Mouse (Mus musculus): ENCODE data around the gene Pde10a.
"Not testable (repeated sequence)": the region's sequence is repeated elsewhere in the genome, so short reads cannot be mapped to it uniquely, and the experiment has no call there.

Gene Pde10a

GRCm38 (mm10) chr17:8642356-8642755, 117.2 kb downstream of the Pde10a start:
- in situ Hi-C loops (cut with MboI, MseI) = no loop called here

- in situ Hi-C loops (cut with MboI, MseI) = no loop called here
These were observed 122.2 kb downstream of the Pde10a start for GRCm38 (mm10) chr17:8647372-8647871.

DNA sequence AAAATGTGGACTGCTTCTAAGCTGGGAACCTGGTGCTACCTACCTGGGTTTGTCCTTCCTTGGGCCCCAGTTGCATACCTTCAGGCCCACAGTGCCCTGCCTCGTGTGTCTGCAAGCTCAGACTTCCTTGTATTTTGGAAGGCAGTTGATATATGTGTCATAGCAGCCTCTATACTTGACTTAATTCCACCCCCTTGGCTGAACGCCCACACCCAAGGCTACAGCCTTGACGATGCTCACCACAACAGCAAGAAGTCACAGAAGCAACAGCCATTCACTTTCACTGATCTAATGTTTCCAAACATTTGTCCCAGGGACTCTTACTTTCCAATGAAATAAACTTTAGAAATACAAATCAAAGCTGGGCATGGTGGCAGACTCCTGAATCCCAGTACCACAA, 123.1 kb downstream of the Pde10a start:
- in situ Hi-C loops (cut with MboI, MseI) = no loop called here

DNA sequence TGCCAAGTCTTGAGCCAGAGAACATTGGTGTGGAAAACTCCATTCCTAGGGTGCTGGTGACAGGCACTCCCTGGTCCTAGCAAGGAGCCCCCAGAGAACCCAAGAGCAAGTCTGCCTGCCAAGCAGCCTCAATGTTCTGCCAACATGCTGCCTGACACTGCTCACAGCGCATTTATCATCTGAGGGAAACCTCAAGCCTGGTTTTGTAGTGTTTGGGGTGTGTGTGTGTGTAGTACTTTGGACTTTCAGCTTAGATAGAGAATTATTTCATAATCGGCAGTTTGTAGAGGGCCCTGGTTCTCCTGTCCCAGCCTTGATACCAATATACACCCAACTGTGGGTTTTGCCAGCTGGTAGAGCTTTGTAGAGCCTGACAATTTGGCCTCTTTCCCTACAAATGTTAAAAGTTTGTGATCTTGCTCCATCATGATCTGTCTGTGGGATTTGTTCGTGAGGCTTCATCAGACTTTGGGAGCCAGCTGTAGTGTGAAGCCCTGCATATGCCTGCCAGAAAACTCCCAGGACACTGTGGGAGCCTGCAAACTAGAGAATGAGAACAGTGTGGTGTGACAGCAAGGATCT, 127.6 kb downstream of the Pde10a start:
- in situ Hi-C loops (cut with MboI, MseI) = loop anchor here (10.0 kb wide), 1 partner anchor 682 kb away; no protein-coding TSS in a partner anchor

GRCm38 (mm10) chr17:8657661-8658060, 132.5 kb downstream of the Pde10a start:
- in situ Hi-C loops (cut with MboI, MseI) = loop anchor here (10.0 kb wide), 1 partner anchor 677 kb away; no protein-coding TSS in a partner anchor

- in situ Hi-C loops (cut with MboI, MseI) = loop anchor here (10.0 kb wide), 1 partner anchor 676 kb away; no protein-coding TSS in a partner anchor
These were observed 133.7 kb downstream of the Pde10a start for GRCm38 (mm10) chr17:8658751-8659454.

GRCm38 (mm10) chr17:8666912-8667311, 141.7 kb downstream of the Pde10a start:
- in situ Hi-C loops (cut with MboI, MseI) = no loop called here

GRCm38 (mm10) chr17:8674651-8675050, 149.5 kb downstream of the Pde10a start:
- in situ Hi-C loops (cut with MboI, MseI) = no loop called here

- in situ Hi-C loops (cut with MboI, MseI) = no loop called here
These were observed 161.2 kb downstream of the Pde10a start for GRCm38 (mm10) chr17:8686356-8686755.

- in situ Hi-C loops (cut with MboI, MseI) = no loop called here
These were observed 162.9 kb downstream of the Pde10a start for GRCm38 (mm10) chr17:8688096-8688495.

DNA sequence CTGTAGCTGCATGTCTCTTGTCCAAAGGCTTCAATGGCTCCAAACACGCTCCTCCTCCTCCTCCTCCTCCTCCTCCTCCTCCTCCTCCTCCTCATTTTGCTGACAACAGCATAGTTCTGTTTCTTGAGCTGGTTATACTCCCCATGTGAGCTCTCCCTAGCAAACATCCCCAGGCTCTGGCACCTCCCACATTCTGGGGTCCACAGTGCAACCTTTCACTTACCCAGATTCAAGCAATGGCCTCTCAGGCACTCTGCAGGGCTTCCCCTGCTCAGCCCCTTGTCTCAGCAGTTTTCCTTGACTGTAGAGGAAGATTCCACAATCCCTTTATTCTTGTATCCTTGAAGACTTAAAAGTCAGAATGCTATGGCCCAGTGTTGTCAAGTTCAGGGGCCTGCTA, 173.1 kb downstream of the Pde10a start:
- in situ Hi-C loops (cut with MboI, MseI) = no loop called here

GRCm38 (mm10) chr17:8698793-8699192, 173.6 kb downstream of the Pde10a start:
- in situ Hi-C loops (cut with MboI, MseI) = no loop called here

DNA sequence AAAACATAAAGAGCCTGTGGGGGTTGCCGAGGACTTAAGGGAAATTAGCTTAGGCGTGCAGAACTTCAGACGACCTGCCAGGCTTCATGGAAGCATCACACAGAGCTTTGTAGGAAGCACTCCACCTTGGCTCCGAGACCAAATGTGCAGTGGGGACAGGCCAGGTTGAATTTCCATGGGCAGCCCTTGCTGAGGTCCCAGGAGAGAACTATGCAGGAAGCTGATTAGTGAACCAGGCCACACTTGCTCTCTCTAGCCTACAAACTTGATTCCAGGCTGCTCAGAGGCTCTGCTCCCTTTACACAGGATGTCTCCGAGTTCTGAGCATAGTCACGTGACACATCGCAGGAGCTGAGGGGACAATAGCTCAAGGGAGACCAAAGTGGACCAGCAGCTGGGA, 175.9 kb downstream of the Pde10a start:
- in situ Hi-C loops (cut with MboI, MseI) = no loop called here

GRCm38 (mm10) chr17:8702503-8702902, 177.3 kb downstream of the Pde10a start:
- in situ Hi-C loops (cut with MboI, MseI) = no loop called here

DNA sequence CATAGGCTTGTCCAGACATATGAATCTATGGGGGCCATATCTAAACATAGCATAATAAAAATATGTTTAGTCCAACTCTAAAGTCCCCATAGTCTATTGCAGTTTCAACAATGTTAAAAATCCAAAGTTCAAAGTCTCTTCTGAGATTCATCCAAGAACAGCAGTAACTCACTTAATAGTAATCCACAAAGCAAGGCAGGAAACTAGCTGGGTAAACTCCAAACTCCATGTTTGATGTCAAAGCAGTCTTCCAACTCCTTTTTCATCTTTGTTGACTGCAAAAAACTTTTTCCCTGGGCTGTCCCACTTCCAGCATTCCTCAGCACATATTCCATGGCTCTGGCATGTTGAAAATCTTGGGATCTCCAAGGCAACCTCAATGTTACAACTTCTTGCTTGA, 182.8 kb downstream of the Pde10a start:
- in situ Hi-C loops (cut with MboI, MseI) = no loop called here

GRCm38 (mm10) chr17:8712734-8713133, 187.6 kb downstream of the Pde10a start:
- in situ Hi-C loops (cut with MboI, MseI) = not testable (repeated sequence)

- in situ Hi-C loops (cut with MboI, MseI) = no loop called here
These were observed 195.8 kb downstream of the Pde10a start for GRCm38 (mm10) chr17:8720961-8721360.

DNA sequence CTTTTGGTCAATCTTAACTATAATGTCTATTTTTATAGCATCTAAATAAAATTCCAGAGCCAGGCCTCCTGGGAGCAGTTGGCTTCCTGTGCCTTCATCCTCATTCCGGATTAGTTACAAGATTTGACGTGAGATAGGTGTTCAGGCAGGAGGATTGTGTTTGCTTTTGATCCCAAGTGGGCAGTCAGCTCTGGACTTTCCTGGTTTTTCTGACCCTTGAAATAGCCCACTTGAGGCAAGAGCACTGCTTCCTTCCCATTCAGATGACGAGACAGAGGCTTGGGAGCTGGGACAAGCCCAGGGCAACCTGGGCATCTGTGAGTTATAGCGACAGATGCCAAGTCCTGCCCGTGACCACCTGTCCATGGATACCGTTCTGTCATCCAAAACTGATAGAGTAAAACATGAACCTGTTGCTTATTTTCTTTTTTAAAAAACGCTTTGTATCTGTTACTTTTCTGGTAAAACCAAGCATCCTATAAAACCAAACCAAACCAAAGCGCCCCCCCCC, 199.3 kb downstream of the Pde10a start:
- in situ Hi-C loops (cut with MboI, MseI) = no loop called here

GRCm38 (mm10) chr17:8728646-8729045, 203.5 kb downstream of the Pde10a start:
- in situ Hi-C loops (cut with MboI, MseI) = no loop called here

DNA sequence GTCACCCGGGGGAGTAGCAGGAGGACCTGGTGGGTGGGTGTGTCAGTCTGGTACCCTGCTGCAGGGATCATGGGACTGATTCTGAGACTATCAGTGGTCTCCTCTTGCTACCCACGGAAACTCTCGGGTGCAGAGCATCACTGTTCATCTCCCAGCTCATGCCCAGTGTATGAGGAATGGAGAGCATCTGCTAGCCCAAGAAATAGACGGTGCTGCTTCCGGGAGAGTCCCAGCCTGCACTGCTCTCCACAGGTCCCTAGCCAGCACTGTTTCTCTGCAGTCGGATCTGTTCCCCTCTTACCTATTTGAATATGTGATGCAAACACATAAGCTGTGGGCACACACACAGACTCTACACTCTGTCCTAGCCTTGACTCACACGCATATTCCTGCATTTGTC, 204.6 kb downstream of the Pde10a start:
- in situ Hi-C loops (cut with MboI, MseI) = no loop called here

GRCm38 (mm10) chr17:8731073-8731472, 205.9 kb downstream of the Pde10a start:
- in situ Hi-C loops (cut with MboI, MseI) = no loop called here

- in situ Hi-C loops (cut with MboI, MseI) = no loop called here
These were observed 211.1 kb downstream of the Pde10a start for GRCm38 (mm10) chr17:8736259-8736658.

DNA sequence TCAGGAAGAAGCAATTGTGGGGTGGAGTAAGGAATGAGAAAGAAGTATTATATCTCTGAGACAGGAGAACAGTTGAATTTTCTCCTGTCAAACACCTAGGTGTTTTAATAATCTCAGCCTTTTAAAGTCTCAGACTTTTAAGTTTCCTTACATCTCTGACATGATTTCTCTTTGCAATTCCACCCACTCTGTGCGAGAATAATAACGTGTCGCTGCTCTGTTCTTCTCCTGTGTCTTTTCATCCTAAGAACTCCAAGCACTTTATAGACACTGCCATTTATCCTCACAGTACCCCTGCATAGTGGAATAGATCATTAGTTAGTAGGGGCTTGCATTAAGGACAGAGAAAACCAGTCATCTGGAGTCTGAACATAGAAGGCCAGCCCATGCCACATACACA, 217.6 kb downstream of the Pde10a start:
- in situ Hi-C loops (cut with MboI, MseI) = no loop called here
